Mouse (Mus musculus) urinary bladder, adult 18-20 months (tissue): Measurements from ENCODE around the gene Samt1.
"Not testable (repeated sequence)": the region's sequence is repeated elsewhere in the genome, so short reads cannot be mapped to it uniquely, and the experiment has no call there.

Experiments
- DNase-seq, 2 experiments: peaks; one replicate each; pipeline ENCODE4 v3.0.0; 2022; ENCODE audit warnings: low spot score in 2 of 2, mixed read lengths in 2 of 2

Samt1 gene

GRCm38 (mm10) chrX:154012540-154012939, at the start of gene Samt1:
TSS of gene Samt1 (minus strand) at chrX:154012640.
- DNase-seq = not testable (repeated sequence)

GRCm38 (mm10) chrX:154054939-154055338, 42.5 kb upstream of the Samt1 start, which contains the start of gene Gm10057:
TSS of gene Gm10057 (minus strand) at chrX:154055039.
- not testable (repeated sequence) for DNase-seq

DNA sequence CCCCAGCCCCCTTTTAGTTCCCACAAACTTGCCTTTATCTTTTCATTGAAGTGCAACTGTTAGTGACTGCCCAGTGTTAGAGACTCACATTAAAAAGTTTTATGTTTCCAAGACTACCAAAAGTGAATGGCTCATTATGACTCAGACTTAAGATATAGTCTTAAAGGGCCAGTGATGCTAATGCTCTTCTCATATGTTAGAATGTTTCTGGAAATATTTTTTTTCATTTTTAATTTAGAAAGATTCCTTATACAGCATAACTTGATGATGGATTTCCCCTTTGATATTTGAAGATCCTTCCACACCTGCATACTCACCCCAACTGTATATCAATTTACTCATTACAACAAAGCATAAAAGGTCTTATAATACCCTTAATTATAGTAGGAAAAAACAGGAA, 21.3 kb upstream of the Samt1 start, which contains the start of gene 4921511M17Rik:
TSS of gene 4921511M17Rik (minus strand) at position 101 of the 400 bp plus-strand sequence.
- DNase-seq = not testable (repeated sequence)

DNA sequence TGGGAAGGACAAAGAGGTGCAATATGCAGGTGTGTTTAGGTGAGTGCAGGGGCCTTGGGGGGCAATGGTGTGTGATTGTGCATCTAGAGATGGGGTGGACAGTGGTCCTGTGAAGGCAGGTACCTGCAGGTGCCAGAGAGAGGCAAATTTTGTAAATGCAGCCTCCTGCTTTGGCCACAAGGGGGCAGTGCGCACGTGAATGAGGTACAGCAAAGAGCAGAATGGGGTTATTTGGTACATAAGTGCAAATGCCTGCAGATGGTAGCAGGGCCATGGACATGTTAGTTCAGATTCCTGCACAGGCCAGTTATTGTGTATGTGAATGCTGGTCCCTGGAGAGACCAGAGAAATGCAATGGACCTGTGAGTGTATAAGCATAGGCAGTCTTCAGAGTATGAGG, 35.5 kb downstream of the Samt1 start:
- DNase-seq = not testable (repeated sequence)

DNA sequence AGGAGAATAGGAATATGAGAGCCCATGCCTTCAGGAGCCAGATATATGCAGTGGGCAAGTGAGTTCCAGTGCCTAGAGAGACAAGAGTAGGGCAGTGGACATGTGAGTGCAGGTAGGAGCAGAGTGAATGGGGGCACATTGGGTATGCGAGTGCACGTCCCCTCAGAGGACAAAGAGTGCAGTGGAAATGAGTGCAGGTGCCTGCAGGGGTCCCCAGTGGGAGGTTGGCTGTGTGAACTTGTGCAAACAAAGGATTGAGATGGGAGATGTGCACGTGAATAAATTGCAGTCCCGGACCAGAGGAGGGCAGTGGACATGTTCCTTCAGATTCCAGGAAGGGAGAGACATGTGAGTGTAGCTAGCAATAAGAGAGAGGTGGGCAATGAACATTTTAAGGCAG, 36.0 kb downstream of the Samt1 start:
- not testable (repeated sequence) for DNase-seq

- DNase-seq = no peak
Observed at GRCm38 (mm10) chrX:153974450-153974849, 38.0 kb downstream of the Samt1 start.

GRCm38 (mm10) chrX:153952866-153953265, 59.6 kb downstream of the Samt1 start:
- not testable (repeated sequence) for DNase-seq
